Mouse (Mus musculus) embryonic fibroblast, embryonic 13.5 days (primary cell): ENCODE measurements around the gene Gm5475. TPM values are rescaled to one million over a fixed set of nuclear protein-coding genes. Genes with fewer than 3 reads are reported as not detected.

Source experiments
- H3K27ac ChIP-seq: 2 replicates; pipeline ENCODE4 v1.5.1; 2012; ENCODE audit warnings: low read length, control low read depth, inconsistent platforms; ENCODE audit not compliant: insufficient read depth
- H3K4me1 ChIP-seq: 2 replicates; pipeline ENCODE4 v1.6.1; 2011; ENCODE audit warnings: low read length; ENCODE audit not compliant: control insufficient read depth, insufficient read depth
- H3K4me3 ChIP-seq: 2 replicates; pipeline ENCODE4 v1.5.1; 2011; ENCODE audit warnings: mild to moderate bottlenecking, control low read depth, low read length; ENCODE audit not compliant: insufficient read depth
- CTCF ChIP-seq: IDR thresholded peaks from 2 replicates; pipeline ENCODE4 v1.5.1; 2011; ENCODE audit warnings: mild to moderate bottlenecking, control low read depth, low read length, moderate library complexity, borderline replicate concordance; ENCODE audit not compliant: insufficient read depth
- POLR2A ChIP-seq: IDR thresholded peaks from 2 replicates; pipeline ENCODE4 v1.6.1; 2011; ENCODE audit warnings: low read depth, mild to moderate bottlenecking, control low read depth, low read length, moderate library complexity
- polyA plus RNA-seq: library from polyadenylated mRNA; stranded (reverse); fragments of >200 nt; gene quantifications from 2 replicates; pipeline ENCODE4 v1.2.4, GENCODE M21; 2011; ENCODE audit warnings: low read depth; ENCODE audit not compliant: missing spikeins, insufficient read length

Gm5475 gene
- polyA plus RNA-seq, 1 experiment = not detected

- Histone ChIP-seq H3K4me3 (no peak overlapping the region), H3K27ac (no peak overlapping the region), H3K4me1 (no peaks in the 10 kb centered on the region)
- TF ChIP-seq POLR2A (no peak), CTCF (no peak)
Measured at GRCm38 (mm10) chr15:100391599-100391998, 30.3 kb upstream of the Gm5475 start.

- no peak overlapping the region for H3K27ac ChIP-seq
- no peak overlapping the region for H3K4me3 ChIP-seq
- TF ChIP-seq CTCF (no peak), POLR2A (no peak)
- H3K4me1 ChIP-seq = no peaks in the 10 kb centered on the region
Measured at GRCm38 (mm10) chr15:100393016-100393415, 28.9 kb upstream of the Gm5475 start.

GRCm38 (mm10) chr15:100395561-100395960 lies 26.4 kb upstream of the Gm5475 start:
- no peaks in the 10 kb centered on the region for H3K4me1 ChIP-seq
- H3K4me3 ChIP-seq = no peak overlapping the region
- H3K27ac ChIP-seq = no peak overlapping the region
- TF ChIP-seq POLR2A (no peak), CTCF (no peak)

GRCm38 (mm10) chr15:100400592-100401250 lies 21.2 kb upstream of the Gm5475 start:
- no peak for TF ChIP-seq POLR2A
- Histone ChIP-seq H3K27ac (no peak overlapping the region), H3K4me1 (no peaks in the 10 kb centered on the region), H3K4me3 (no peak overlapping the region)

GRCm38 (mm10) chr15:100401811-100402210 lies 20.1 kb upstream of the Gm5475 start:
- no peak for TF ChIP-seq POLR2A
- TF ChIP-seq CTCF = no peak
- no peak overlapping the region for H3K4me3 ChIP-seq
- H3K4me1 ChIP-seq = no peaks in the 10 kb centered on the region
- H3K27ac ChIP-seq = no peak overlapping the region

GRCm38 (mm10) chr15:100402347-100402746 lies 19.6 kb upstream of the Gm5475 start:
- no peaks in the 10 kb centered on the region for H3K4me1 ChIP-seq
- TF ChIP-seq POLR2A = no peak
- no peak for TF ChIP-seq CTCF

GRCm38 (mm10) chr15:100402798-100403197 lies 19.1 kb upstream of the Gm5475 start:
- Histone ChIP-seq H3K27ac (no peak overlapping the region), H3K4me3 (no peak overlapping the region), H3K4me1 (no peaks in the 10 kb centered on the region)
- no peak for TF ChIP-seq POLR2A
- TF ChIP-seq CTCF = no peak

More at GRCm38 (mm10) chr15:100402347-100402746, 19.6 kb upstream of the Gm5475 start:
- Histone ChIP-seq H3K27ac (no peak overlapping the region), H3K4me3 (no peak overlapping the region)

GRCm38 (mm10) chr15:100403318-100404000 lies 18.5 kb upstream of the Gm5475 start:
- TF ChIP-seq POLR2A (no peak), CTCF (no peak)
- H3K4me3 ChIP-seq = no peak overlapping the region
- H3K4me1 ChIP-seq = no peaks in the 10 kb centered on the region
- H3K27ac ChIP-seq = no peak overlapping the region

- Histone ChIP-seq H3K4me1 (no peaks in the 10 kb centered on the region), H3K27ac (no peak overlapping the region), H3K4me3 (no peak overlapping the region)
- TF ChIP-seq POLR2A = no peak
- no peak for TF ChIP-seq CTCF
Measured at GRCm38 (mm10) chr15:100406088-100406487, 15.9 kb upstream of the Gm5475 start.

GRCm38 (mm10) chr15:100410918-100411672 lies 10.9 kb upstream of the Gm5475 start:
- Histone ChIP-seq H3K4me3 (no peak overlapping the region), H3K4me1 (peaks cover 2% of the 10 kb centered on the region; the same call in 1 of the 2 replicates), H3K27ac (no peak overlapping the region)
- TF ChIP-seq POLR2A = no peak
- no peak for TF ChIP-seq CTCF
